Mouse (Mus musculus): ENCODE measurements around the gene Dhrs1.
A peak's percentile ranks its signal among the peaks of the same experiment; 100 is the strongest.

Dhrs1 gene

DNA sequence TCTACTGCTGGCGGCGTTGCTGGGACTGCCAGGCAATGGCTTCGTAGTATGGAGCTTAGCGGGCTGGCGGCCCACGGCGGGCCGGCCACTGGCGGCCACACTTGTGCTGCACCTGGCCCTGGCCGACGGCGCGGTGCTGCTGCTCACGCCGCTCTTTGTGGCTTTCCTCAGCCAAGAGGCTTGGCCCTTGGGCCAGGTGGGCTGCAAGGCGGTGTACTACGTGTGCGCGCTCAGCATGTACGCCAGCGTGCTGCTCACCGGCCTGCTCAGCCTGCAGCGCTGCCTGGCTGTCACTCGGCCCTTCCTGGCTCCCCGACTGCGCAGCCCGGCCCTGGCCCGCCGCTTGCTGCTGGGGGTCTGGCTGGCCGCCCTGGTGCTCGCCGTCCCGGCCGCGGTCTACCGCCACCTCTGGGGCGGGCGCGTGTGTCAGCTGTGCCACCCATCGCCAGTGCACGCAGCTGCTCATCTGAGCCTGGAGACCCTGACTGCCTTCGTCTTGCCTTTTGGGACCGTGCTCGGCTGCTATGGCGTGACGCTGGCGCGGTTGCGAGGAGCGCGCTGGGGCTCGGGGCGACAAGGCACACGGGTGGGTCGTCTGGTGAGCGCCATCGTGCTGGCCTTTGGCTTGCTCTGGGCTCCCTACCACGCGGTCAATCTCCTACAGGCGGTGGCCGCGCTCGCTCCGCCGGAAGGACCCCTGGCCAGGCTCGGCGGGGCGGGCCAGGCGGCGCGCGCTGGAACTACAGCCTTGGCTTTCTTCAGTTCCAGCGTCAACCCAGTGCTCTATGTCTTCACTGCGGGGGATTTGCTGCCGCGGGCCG, 16.7 kb upstream of the Dhrs1 start:
- DNase-seq: peak; percentile 42

DNA sequence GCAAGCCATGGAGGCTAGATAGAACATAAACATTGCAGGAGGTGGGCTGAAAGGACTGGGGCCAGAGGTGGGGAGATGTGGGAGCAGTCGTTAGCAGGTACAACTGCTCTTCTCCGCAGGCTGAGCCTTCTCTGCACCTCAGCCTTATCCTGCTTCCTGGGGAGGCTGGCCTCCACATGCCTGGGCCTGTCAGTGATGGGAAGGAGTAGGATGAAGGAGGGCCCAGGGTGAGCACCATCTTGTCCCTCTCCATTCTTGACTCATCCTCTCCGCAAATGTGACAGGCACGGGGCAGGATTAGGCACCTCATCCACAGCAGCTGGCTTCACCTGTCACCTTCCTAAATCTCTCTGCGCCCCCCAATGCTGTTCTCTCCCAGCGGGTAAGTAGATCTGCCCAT, 15.7 kb upstream of the Dhrs1 start, which contains the start of gene Ltb4r2:
Ltb4r2 (plus strand) TSS at position 266 of the 400 bp plus-strand sequence.
- no peak for DNase-seq

DNA sequence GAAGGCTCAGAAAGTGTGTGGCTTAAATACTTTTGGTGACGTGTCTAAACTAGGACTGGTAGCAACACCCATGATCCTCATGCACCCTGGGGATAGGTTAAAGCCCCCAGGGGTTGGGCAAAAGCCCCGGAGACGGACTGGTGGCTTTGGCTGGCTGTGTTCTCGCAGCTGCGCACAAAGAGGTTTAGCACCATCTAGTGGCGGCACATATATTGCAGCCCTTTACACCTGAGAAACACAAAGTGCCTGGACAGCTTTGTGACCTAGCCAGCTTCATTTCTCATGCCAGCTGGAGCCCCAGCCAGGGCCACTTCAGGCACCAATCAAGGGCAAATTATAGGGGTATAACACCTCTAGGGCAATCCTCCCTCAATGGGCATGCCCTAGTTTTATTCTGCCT, 14.7 kb upstream of the Dhrs1 start:
- DNase-seq: peak; percentile 86

DNA sequence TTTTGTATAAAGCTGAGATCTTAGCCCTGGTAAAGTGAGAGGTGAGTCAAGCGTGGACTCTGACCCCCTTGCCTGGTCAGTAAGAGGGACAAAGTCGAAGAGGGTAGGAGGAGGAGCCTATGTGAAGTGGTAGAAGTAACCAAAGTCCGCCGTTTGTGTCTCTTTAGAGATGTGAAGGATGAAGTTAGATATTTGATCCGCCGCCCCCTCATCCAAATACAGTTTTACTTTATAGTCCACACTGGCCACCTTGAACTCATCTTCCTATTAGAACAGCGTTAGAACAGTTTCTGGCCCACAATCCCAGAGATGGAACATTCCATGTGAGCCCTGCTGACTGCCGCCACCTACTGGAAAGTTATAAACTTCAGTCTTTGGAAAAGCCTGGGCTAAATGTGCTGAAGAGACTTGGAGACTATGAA, 12.9 kb upstream of the Dhrs1 start, which contains the start of gene Cideb:
Cideb (minus strand) TSS at position 96 of the 422 bp plus-strand sequence.
- no peak for DNase-seq

DNA sequence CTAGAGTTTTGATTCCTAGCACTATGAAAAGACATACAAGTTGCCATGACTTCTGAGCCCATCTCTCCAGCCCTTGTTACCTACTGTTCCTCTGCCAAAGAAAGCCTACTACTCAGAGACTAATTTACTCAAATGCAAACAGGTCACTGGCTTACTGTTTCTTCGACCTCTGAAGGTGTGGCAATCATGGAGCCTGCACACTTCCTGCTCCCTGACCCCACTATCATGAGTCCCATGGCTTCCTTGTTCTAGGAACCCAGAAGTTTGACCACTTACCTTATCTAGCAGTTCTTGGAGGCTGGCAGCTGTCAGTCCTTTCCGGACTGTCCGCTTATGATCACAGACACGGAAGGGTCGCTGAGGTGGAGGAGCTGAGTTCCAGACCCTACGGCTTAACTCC, 12.1 kb upstream of the Dhrs1 start:
- DNase-seq: no peak

DNA sequence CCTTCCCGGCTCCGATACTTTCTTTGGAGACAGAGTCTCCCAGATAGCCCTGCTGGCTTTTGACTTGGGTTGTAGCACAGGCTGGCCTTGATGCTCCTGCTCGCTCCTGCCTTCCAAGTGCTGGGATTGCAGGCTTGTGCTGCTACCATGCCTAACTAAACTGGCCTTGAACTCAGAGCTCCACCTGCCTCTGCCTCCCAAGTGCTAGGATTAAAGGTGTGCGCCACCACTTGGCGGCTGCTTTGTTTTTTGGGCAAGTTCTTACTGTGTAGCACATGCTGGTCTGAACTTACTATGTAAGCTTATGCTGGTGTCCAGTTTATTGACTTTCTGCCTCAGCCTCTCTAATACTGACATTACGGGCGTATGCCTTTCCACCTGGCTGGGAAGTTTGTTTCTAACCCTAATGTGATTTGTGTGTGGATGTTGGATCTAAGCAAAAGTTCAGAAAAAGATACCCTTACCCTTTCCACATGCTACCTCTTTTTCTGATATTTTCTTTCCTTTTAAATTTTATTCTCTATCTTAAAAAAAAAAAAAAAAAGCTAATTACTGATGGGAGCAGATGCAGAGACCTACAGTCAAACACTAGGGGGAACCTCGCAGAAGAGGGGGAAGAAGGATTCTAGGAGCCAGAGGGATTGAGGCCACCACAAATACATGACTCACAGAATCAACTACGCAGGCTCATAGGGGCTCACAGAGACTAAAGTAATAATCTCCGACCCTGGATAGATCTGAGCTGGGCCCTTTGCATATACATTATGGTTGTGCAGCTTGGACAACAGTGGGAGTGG, 1.8 kb upstream of the Dhrs1 start:
- peak; percentile 15 for DNase-seq

DNA sequence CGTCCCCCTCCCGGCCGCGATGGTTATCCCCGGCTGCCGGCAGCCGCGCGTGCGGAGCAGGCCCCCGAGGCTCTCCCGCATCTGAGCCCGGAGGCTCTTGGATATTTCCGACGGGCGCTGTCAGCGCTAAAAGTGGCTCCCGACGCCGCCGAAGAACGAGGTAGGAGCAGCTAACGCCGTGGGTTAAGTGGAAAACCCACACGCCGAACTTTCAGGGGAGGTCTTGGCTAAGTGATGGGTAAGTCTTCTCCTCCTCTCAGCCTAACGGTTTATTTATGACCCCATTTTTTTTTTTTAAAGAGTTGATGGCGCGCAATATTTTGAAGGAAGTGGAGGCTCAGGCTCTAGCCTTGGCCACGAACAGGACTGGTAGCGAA, 359 bp upstream of the Dhrs1 start:
- DNase-seq: no peak

DNA sequence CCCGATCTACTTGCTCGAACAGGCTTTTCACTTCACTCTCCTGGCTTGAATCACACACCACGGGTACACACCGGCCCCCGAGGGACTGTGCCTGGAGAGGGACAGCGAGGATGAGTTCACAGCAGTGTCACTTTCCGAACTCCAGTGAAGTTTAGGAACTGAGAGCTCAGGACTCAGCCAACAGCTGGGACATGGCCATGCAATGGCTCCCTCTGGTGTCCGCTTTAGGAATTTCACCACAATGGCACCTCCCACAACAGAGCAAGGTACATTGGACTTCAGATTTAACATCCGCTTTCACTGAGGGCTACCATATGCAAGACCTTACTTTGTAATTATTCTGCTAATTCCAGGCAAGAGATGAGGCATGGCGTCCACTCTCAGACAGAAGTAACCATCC, 1.8 kb downstream of the Dhrs1 start:
- DNase-seq: peak; percentile 89

DNA sequence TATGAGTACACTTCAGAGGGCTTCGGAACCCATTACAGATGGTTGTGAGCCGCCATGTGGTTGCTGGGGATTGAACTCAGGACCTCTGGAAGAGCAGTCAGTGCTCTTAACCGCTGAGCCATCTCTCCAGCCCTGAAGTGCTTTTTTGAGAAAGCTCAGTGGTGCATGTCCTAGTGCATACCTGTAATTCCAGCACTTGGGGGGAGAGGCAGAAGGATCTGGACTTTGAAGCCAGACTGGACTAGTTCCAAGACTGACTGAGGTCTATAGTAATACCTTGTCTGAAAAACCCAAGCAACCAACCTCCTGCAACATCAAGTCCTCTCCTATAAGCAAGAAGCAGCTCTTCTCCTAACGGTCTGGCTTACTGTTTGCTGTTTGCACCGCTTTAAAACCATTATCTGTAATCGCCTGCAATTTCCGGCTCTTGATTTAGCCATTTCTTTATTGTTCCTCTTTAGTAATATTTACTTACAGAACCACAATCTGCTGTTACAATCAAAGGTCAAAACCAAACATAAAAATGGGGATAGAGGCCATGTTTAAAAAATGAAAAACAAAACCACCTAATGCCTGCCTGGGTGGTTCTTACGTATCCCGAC, 8.3 kb downstream of the Dhrs1 start:
- DNase-seq: no peak

DNA sequence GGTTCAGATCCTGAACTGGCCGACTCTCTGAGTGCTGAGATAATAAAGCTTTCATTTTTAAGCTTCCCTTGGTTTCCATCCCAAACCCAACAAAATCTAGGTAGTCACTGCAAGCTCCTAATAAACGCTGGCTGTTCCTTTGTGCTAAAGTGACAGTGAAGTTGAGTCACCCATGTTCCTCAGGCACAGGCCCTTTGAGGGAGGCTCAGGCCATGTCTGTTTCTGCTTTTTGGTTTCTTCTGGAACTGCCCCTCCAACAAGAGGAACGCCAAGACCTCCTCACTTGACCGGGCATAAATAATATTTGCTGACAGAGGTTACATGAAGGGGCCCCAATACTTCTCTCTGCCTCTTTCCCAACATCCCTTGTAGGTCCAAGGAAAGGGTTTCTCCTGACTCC, 9.7 kb downstream of the Dhrs1 start:
- no peak for DNase-seq

DNA sequence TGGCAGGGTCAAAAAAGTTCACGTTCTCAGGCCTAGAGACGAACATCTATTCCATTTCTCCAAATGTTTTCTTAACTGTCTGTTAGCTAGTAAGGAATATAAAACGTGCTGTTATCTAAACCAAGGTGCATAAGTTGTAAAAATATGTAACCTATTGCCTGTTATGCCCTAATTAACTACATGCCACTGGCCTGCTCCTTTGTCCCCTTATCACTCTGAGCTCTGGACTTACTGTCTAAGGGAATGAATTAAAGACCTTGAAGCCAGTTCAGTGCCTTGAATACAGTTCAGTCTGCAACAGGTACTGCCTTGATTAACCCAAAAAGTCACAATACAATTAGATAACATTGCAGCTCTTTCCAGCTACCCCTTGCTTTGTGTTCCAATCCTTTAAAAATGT, 10.2 kb downstream of the Dhrs1 start:
- no peak for DNase-seq

DNA sequence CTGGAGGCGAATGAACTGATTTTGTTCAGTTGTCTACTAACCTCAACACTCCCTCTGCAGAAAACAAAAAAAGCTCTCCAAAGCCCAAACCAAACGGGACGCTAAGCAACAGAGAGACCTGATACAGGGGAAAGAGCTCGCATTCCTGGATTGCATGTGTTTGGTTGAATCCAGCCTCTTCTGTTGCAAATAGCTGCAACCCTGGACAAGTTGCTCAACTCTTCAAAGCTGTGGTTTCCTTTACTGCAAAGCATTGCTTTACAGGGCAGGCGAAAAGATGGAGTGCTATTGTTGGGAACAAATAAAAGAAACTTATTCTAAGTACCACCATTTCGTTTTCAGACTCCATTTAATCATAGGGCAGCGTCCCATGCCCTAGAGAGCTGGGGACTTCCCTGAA, 10.6 kb downstream of the Dhrs1 start:
- DNase-seq: no peak

DNA sequence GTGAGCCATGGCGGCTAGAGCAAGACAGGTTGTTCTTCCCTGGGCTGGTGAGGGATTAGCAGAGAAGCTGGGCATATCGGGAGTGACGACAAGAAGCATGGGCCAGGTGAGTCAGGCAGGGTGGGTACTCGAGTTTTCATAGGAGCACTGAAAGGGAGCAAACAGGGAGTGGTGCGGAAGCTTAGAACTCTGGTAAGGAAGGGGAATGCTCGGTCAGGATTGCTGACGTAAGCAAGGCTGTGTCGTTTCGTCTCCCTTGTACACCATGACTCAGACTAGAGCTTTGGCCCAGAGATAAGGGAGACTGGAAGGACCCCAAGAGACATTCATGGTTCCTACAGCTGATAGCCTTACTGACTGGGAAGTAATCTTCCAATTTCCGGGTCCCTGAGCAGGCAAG, 11.6 kb downstream of the Dhrs1 start:
- DNase-seq: no peak

DNA sequence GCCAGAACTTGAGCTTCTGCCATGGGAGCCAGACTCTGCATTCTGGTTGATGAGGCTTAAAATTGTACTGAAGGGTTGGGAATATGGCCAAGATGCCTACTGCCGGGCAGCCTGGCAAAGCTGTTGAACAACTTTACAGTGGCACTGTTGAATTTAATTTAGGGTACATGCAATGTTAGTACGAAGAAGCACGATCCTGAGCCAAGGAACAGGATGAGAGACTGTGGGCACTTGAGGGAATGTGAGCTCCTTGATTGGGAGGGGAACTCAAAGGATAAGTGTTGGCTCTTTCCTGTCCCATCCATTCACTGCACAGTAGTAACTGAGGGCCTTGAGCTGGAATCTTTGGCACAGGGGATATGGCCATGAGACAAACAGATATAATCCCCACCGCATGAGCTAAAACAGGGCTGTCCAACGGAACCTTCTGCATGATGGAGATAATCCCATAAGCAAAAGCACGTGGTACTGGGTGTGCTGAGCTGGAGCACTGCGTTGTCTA, 14.9 kb downstream of the Dhrs1 start:
- no peak for DNase-seq

DNA sequence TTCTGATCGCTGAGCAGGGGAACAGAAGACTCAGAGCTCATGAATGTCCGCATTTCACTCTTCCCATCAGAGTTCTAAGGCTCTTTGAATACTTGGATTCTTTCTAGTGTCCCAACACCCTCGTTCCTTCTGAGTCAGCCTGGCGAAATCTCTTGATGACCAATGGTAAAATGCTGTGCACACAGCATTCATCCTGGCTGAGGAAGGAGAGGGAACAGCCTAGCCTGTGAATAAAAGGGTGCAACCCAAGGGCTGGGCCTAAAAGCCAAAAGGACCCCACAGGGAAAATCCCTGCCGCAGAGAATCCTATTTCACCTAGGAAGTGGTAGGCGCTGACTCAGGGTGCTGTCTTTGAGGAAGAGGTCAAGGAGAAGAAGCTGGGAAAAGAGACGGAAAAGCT, 15.4 kb downstream of the Dhrs1 start:
- no peak for DNase-seq

DNA sequence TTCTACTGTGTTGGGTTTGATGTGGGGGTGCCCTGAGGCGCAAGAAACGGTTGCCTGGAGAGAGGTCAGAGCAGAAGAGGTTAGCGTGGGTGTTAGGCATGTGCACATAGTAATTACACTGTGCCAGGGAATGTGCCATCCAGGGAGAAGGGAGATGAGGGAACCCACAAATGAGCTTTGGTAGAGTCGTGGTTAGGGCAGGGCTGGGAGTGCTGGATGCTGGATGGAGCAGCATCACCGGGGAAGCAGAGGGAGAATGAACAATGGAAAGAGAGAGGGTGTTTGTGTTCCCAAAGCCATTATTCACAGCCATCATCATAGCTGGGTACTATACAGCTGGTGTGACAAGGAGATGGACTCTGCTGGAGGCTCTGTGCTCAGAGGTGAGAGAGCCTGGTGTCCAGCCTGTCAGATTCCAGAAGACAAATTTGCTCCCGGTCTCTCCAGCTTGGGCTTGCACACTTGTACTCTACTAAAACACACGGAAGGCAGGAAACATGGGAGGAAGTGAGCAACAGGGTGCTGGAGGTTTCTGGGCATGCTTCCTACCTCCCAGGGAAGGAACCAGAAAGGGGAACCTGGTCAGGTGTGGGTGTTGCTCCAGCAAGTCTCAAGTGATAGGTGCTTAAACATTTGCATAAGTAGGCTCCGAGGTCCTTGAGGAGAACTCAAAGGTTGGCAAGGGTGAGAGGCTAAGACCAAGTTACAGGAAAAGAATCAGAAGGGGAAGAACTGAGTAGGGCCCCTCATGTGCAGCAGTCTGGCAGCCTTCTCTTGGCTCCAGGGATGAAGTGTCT, 17.4 kb downstream of the Dhrs1 start:
- no peak for DNase-seq

DNA sequence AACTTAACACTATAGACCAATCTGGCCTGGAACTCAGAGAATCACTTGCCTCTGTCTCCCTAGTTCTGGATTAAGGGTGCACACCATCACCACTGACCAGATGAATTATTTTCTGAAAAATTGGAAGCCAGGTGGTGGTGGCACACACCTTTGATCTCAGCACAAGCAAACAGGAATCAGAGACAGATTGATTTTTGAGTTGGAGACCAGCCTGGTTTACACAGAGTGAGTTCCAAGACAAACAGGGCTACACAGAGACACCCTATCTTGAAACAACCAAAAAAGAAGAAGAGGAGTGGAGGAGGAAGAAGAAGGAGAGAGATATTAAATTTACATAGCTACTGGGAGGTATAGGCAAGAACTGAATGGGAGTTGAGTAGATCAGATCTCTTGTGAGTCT, 19.2 kb downstream of the Dhrs1 start:
- no peak for DNase-seq

DNA sequence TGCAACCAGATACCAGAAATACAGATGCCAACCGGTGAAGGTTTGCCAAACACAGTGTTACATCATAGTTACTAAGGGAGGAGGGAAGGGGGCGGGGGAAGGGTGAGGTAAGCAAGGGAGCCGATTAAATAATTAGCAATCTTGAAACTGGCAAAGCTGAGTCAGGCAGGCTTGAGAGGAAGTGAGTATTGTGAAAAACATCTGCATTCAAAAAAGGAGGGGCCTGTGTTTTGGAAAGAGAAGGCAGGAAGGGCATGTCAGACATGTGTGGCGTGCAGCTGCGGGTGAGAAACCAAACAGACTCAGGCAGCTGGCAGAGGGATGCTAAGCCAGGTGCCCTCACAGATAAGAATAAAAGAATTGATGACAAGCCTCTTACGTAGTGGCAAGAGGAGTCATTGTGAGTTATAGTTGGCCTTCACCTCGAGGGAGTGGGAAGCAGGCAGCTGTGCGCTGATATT, 21.0 kb downstream of the Dhrs1 start:
- DNase-seq: peak; percentile 83

DNA sequence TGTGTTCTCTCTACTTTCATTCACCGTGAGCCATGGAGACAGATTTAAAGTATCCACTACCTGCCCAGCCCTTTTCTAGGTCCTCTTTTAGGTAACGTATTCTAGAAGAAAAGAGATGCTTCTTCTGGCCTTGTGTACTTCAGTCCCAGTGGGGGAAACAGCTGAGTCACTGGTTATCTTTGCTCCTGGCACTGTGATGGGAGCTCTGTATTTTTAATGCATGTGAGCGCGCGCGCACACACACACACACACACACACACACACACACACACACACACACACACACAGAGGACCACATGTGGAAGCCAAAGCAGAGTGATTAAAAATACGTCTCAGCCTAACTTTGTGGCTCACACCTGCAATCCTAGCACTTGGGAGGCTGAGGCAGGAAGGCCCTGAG, 22.1 kb downstream of the Dhrs1 start:
- no peak for DNase-seq

DNA sequence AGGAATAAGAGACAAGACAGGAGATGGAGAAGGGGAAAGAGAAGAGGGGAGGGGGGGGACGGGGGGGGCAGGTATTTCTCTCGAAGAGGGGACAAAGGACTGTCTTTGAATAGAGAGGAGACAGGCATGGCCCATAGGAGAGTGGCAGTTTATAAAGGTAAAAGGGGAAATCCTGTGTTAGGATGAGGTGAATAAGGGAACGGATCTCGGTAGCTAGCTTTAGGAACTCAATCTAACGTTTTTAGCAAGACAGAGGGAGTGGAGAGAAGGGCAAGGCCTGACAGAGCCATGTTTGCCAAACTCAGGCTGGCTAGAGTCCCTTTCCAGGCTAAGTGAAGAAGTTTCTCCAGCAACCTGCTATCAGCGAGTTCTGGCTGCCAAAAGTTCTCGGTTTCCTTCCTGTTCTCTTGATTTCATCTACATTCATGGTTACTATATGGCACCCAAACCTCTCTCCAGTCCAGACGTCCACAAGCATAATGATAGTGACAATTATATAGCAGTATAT, 23.0 kb downstream of the Dhrs1 start:
- DNase-seq: no peak

DNA sequence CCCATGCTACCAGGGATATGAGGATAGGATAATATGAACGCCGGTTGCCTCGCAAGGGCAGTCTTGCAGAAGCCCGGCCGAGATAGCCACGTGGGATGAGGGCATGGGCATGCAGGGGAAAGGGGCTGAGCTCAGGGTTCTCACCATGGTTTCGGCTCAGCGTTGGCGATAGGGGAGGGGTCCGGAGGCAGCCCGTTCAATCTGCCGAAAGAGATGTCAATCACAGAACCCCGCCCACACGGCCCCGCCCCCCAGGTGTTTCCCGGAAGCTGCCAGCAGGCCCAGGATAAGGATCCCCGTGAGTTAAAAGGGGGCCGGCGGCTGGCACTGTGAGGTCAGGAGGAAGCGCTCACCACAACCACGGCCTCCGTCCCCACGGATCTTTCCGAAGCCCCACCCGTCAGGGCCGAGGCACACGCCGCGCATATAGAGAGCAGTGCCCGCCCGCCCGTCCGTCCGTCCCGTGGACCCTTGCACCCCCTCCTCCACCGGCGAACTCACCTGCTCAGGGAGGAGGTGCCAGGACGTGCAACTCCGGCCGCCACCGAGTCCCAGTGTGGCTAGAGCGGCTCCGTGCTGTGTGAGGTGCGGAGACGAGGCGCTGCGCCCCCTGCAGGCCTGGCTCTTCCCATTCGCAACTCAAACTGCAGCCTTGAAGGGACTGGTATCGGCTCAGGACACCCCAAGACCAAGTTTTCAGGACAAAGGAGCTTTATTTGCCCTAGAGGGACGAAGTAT, 23.6 kb downstream of the Dhrs1 start, which contains the start of gene Rabggta:
Rabggta (minus strand) TSS at position 564 of the 738 bp plus-strand sequence.
- DNase-seq: peak; percentile 99

DNA sequence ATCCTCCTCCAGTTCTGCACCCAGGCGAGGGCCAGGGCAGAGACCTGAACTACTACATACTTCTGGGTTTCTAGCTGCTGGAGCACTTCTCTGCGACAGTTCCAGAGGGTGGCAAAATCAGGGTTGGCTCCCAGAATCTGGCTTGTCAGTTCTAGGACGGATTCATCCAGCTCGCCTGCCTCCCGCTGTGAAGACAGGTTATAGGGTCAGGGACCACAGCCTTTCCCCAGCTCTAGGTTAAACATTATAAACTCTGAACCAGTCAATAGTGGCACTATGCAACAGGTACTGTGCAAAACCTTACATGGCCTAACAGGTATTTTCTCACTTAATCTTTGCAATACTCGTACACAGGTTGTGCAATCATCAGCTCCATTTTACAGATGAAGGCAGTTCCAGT, 24.4 kb downstream of the Dhrs1 start:
- DNase-seq: no peak
